Mouse (Mus musculus): ENCODE measurements at regions not wholly inside any gene's neighbourhood (a gene's known extent, or its start where the extent isn't known, plus 50 kb on each side); places are given as distances from the start of the nearest gene placed in this dataset.

DNA sequence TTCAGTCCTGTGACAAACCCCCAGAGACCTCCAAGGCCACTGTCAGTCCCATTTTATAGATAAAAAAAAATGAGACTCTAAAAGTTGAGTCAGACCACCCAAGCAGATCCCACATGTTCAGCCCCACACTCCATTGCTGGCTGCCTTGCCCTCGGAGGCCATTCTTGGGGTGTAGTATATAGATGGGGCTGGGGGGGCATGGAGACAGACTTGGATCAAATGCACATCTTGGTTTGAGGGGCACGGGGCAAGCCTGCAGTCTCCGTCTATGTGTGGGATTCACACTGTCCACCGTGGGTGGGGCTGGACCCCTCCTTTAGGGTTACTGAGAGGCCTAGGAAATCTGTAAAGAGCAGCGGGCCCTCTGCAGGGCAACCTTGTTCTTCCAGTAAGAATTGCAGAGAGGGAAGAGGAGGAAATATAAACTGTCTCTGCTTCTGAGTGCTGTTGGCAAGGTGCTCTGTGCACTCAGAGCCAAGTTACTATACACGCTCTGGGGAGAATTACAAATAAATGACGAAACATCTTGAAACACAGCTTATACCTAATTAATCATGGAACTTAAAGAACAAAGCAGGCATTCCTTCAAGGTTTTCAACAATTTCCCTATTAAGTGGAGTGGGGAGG, 184.4 kb upstream of the Habp2 start:
- Histone ChIP-seq H3K36me3 (ENCODE audit: insufficient read depth) (no peaks in the 10 kb centered on the region), H3K27ac (ENCODE audit: low read depth) (peak overlapping the region; percentile 63; the same call in 1 of the 2 replicates), H3K4me1 (ENCODE audit: insufficient read depth) (peaks cover 8% of the 10 kb centered on the region; the same call in 1 of the 2 replicates), H3K4me3 (ENCODE audit: low read depth, low read length) (no peak overlapping the region), H3K4me2 (0 out of 2 replicates have a peak overlapping the region, but pooled peaks have one; percentile 18), H3K9ac (no peak overlapping the region; the same call in 1 of the 2 replicates), H3K9me3 (ENCODE audit: low read depth, low read length) (peaks cover 3% of the 10 kb centered on the region; the same call in 1 of the 2 replicates), H3K27me3 (ENCODE audit: insufficient read depth, low read length) (no peaks in the 10 kb centered on the region)
- peak; percentile 71 for DNase-seq
- TF ChIP-seq CTCF (IDR thresholded peaks at IDR 0.05; ENCODE audit: low read depth) = 0 out of 2 replicates have a peak, but pooled peaks have one; percentile 30
- 32% methylated on average over 7 of the region's 7 CpGs for WGBS
- ATAC-seq (ENCODE audit: insufficient read depth) = peak; percentile 86

DNA sequence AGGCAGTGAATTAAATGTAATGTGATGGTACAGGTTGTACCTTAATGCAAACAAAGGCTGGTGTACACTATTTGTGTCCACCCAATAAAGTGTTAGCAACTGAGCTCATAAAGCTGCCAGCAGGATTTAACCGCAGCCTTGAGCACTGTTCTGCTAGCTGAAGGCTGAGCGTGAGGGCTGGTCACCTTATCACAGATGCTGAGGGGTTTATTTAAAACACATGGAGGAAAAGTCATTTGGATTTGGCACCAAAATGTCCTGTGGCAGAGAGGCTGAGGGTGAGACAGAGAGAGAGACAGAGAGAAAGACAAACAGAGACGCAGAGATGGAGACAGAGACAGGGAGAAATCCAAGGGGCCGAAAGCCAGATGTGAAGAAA, 181.9 kb upstream of the Habp2 start:
- ATAC-seq (ENCODE audit: insufficient read depth) (no peak), DNase-seq (no peak)
- Histone ChIP-seq H3K9me3 (ENCODE audit: low read depth, low read length) (peaks cover 3% of the 10 kb centered on the region; the same call in 1 of the 2 replicates), H3K4me3 (ENCODE audit: low read depth, low read length) (no peak overlapping the region), H3K36me3 (ENCODE audit: insufficient read depth) (no peaks in the 10 kb centered on the region), H3K9ac (no peak overlapping the region), H3K27ac (ENCODE audit: low read depth) (no peak overlapping the region), H3K4me2 (no peak overlapping the region), H3K27me3 (ENCODE audit: insufficient read depth, low read length) (no peaks in the 10 kb centered on the region), H3K4me1 (ENCODE audit: insufficient read depth) (peaks cover 8% of the 10 kb centered on the region; the same call in 1 of the 2 replicates)
- no peak for TF ChIP-seq CTCF (IDR thresholded peaks at IDR 0.05; ENCODE audit: low read depth)
- 59% methylated on average over 4 of the region's 4 CpGs for WGBS

DNA sequence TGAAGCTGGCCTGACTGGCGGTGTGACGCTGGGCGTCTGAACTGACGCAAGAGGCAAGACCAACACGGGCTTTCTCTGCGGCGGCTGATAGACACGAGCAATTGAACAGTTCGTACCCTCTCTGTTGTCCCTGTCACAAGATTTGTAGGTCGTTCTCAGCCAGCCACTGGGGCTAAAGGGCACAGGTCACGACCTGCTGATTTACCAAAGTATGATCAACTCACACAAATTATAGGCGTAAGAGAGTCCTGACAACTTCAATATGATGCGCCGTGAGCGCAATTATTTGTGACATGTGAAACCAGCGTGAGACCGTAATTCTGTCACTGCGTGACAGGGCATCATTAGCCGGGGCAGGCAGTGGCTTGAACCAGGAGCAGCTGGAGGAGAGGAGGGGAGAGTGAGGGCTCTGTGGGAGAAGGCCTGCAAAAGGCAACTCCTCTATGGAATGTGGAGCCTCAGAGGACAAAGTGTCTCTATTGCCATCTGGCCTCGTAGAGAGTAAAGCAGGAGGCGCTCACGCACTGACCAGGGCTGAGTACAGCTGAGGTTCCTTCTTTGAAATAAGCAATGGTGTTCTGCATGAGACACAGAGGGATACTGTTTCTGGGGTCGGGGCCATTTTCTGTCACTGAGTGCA, 181.4 kb upstream of the Habp2 start:
- Histone ChIP-seq H3K9ac (no peak overlapping the region), H3K4me2 (no peak overlapping the region), H3K36me3 (ENCODE audit: insufficient read depth) (no peaks in the 10 kb centered on the region), H3K27me3 (ENCODE audit: insufficient read depth, low read length) (no peaks in the 10 kb centered on the region), H3K4me3 (ENCODE audit: low read depth, low read length) (no peak overlapping the region), H3K9me3 (ENCODE audit: low read depth, low read length) (peaks cover 2% of the 10 kb centered on the region; the same call in 1 of the 2 replicates), H3K4me1 (ENCODE audit: insufficient read depth) (peaks cover 8% of the 10 kb centered on the region; the same call in 1 of the 2 replicates), H3K27ac (ENCODE audit: low read depth) (no peak overlapping the region)
- TF ChIP-seq CTCF (IDR thresholded peaks at IDR 0.05; ENCODE audit: low read depth) = no peak
- ATAC-seq (ENCODE audit: insufficient read depth) (0 out of 2 replicates have a peak, but pooled peaks have one; percentile 32), DNase-seq (peak; percentile 49)
- 45% methylated on average over 23 of the region's 23 CpGs for WGBS

DNA sequence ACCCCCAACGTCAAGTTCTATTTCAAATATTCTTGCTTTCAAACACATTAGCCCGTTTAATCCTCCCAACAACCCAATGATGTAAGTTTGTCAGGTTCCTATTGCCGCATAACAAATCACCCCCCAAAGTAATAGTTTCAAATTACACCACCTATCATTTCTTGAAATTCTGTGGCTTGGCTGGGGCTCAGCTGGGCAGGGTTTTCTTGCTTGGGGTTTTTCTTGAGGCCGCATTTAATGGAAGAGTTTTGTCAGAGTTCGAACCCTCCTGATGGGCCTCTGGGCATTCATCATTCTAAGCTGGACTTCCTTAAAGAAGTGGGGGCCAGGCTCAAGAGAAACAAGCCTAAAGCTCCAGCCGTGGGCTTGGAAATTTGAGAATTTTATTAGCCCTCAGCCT, 178.1 kb upstream of the Habp2 start:
- DNase-seq (no peak), ATAC-seq (ENCODE audit: insufficient read depth) (no peak)
- 79% methylated on average over 6 of the region's 6 CpGs for WGBS
- Histone ChIP-seq H3K27ac (ENCODE audit: low read depth) (no peak overlapping the region), H3K4me2 (no peak overlapping the region), H3K9ac (no peak overlapping the region), H3K4me3 (ENCODE audit: low read depth, low read length) (no peak overlapping the region), H3K36me3 (ENCODE audit: insufficient read depth) (no peaks in the 10 kb centered on the region), H3K9me3 (ENCODE audit: low read depth, low read length) (no peaks in the 10 kb centered on the region), H3K27me3 (ENCODE audit: insufficient read depth, low read length) (no peaks in the 10 kb centered on the region), H3K4me1 (ENCODE audit: insufficient read depth) (peaks cover 8% of the 10 kb centered on the region; the same call in 1 of the 2 replicates)
- TF ChIP-seq CTCF (IDR thresholded peaks at IDR 0.05; ENCODE audit: low read depth) = no peak

DNA sequence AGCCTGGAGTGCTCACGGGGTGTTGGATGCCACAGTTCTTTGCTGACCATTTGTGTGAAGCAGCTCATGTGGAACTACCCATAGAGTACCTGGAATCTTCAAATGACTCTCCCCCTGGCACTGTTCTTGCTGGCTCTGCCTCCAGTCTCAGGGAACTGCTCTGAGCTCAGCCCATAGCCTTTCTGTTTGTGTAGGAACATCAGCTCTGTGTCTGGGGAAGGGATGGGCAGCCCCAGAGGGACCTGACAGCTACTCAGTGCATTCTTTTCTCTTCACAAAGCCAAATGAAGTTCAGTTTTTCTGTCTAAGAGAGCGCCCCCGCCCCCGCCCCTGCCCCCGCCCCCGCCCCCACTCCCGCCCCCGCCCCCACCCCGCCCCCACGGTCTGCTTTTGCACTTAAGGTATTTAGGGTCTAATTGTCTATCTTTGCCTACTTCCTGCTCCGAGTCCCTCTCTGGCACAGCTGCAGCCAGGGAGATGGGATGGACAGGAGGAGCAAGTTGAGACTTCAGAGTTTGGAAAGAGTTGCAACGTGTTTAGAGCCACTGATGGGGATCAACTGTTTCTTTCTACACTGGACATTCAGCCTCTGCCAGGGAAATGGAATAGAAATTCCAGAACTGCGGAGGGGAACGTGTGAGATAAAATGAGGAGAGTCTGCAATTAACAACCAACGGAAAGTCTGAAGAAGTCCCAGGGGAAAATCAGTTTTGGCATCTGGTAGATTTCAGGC, 171.2 kb upstream of the Habp2 start:
- H3K27ac ChIP-seq (ENCODE audit: low read depth) = peak overlapping the region; percentile 78; the same call in 1 of the 2 replicates
- ATAC-seq (ENCODE audit: insufficient read depth) = peak; percentile 68; the same call in 1 of the 2 replicates

DNA sequence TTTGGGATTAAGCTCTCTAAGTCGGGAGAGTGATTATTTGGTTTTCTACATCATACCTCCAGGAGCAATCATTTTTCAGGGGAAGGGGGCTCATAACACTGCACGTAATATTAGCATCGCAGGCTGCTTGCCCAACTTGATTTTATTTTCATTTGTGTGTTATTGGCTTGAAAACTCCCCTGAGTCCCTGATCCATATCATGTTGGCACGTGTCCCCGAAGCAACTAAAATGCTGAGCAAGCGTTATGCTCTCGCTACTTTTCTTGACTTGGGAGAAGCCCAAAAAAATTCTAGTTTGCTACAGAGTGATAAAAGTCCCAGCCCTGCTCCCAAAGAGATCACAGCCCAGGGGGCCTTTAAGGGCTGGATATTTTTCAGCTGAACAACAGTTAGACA, 170.7 kb upstream of the Habp2 start:
- H3K9me3 ChIP-seq (ENCODE audit: low read depth, low read length) = peaks cover 4% of the 10 kb centered on the region; the same call in 1 of the 2 replicates
- 42% methylated on average over 7 of the region's 7 CpGs for WGBS
- no peak overlapping the region for H3K4me3 ChIP-seq (ENCODE audit: low read depth, low read length)
- peak overlapping the region; percentile 1; the same call in 1 of the 2 replicates for H3K27ac ChIP-seq (ENCODE audit: low read depth)
- no peak for TF ChIP-seq CTCF (IDR thresholded peaks at IDR 0.05; ENCODE audit: low read depth)
- H3K4me2 ChIP-seq = peak overlapping the region; percentile 27; the same call in 1 of the 2 replicates
- no peaks in the 10 kb centered on the region for H3K27me3 ChIP-seq (ENCODE audit: insufficient read depth, low read length)
- H3K9ac ChIP-seq = no peak overlapping the region
- ATAC-seq (ENCODE audit: insufficient read depth) = peak; percentile 62; the same call in 1 of the 2 replicates
- no peaks in the 10 kb centered on the region for H3K36me3 ChIP-seq (ENCODE audit: insufficient read depth)
- DNase-seq = peak; percentile 81
- peaks cover 12% of the 10 kb centered on the region for H3K4me1 ChIP-seq (ENCODE audit: insufficient read depth)

More for the DNA sequence above, 171.2 kb upstream of the Habp2 start:
- Histone ChIP-seq H3K27me3 (ENCODE audit: insufficient read depth, low read length) (no peaks in the 10 kb centered on the region), H3K36me3 (ENCODE audit: insufficient read depth) (no peaks in the 10 kb centered on the region), H3K4me1 (ENCODE audit: insufficient read depth) (peaks cover 12% of the 10 kb centered on the region), H3K9ac (no peak overlapping the region), H3K4me2 (peak overlapping the region; percentile 34), H3K9me3 (ENCODE audit: low read depth, low read length) (peaks cover 4% of the 10 kb centered on the region; the same call in 1 of the 2 replicates), H3K4me3 (ENCODE audit: low read depth, low read length) (no peak overlapping the region)
- DNase-seq = peak; percentile 68
- 17% methylated on average over 15 of the region's 15 CpGs for WGBS
- TF ChIP-seq CTCF (IDR thresholded peaks at IDR 0.05; ENCODE audit: low read depth) = no peak

All from lung, embryonic 14.5 days (tissue).